Mouse (Mus musculus): ENCODE measurements around the gene Gm10217. TPM values are rescaled to one million over a fixed set of nuclear protein-coding genes. Genes with fewer than 3 reads are reported as not detected.

Gene Gm10217
- polyA plus RNA-seq (2012; rRNA removed) = not detected in 2 replicates

GRCm38 (mm10) chr8:9863951-9864350, at the start of gene Gm10217:
Gene Gm10217, plus strand, starts transcription at chr8:9864251.
- Histone ChIP-seq H3K36me3 (ENCODE audit: control insufficient read depth, insufficient read depth, low read length) (no peaks in the 10 kb centered on the region), H3K4me1 (ENCODE audit: control insufficient read depth, insufficient read depth, insufficient read length) (no peaks in the 10 kb centered on the region), H3K27ac (ENCODE audit: insufficient read depth, low read length) (no peak within 1 kb of the TSS), H3K4me3 (ENCODE audit: extremely low read depth, insufficient read depth, insufficient read length) (no peak within 1 kb of the TSS), H3K27me3 (ENCODE audit: control insufficient read depth, insufficient read depth, low read length) (no peaks in the 10 kb centered on the region)
- DNase-seq (ENCODE audit: low read depth in 1 of 2, low spot score in 2 of 2) = no peak
- TF ChIP-seq POLR2A (IDR thresholded peaks at IDR 0.05; ENCODE audit: low read depth, low read length) (no peak), CTCF (IDR thresholded peaks at IDR 0.05; ENCODE audit: extremely low read depth, insufficient read depth, insufficient read length, insufficient replicate concordance) (no peak)
- WGBS = 87% methylated on average over 3 of the region's 3 CpGs

- 91% methylated on average over 8 of the region's 8 CpGs for WGBS
- TF ChIP-seq POLR2A (IDR thresholded peaks at IDR 0.05; ENCODE audit: low read depth, low read length) = no peak
- no peak for TF ChIP-seq CTCF (IDR thresholded peaks at IDR 0.05; ENCODE audit: extremely low read depth, insufficient read depth, insufficient read length, insufficient replicate concordance)
- H3K27ac ChIP-seq (ENCODE audit: insufficient read depth, low read length) = no peak overlapping the region
- H3K4me1 ChIP-seq (ENCODE audit: control insufficient read depth, insufficient read depth, insufficient read length) = no peaks in the 10 kb centered on the region
- H3K4me3 ChIP-seq (ENCODE audit: extremely low read depth, insufficient read depth, insufficient read length) = no peak overlapping the region
- DNase-seq (ENCODE audit: low read depth in 1 of 2, low spot score in 2 of 2) = no peak
- H3K36me3 ChIP-seq (ENCODE audit: control insufficient read depth, insufficient read depth, low read length) = no peaks in the 10 kb centered on the region
- H3K27me3 ChIP-seq (ENCODE audit: control insufficient read depth, insufficient read depth, low read length) = no peaks in the 10 kb centered on the region
Observed at GRCm38 (mm10) chr8:9824770-9825169, 39.3 kb upstream of the Gm10217 start.

- WGBS = 96% methylated on average over 3 of the region's 3 CpGs
- Histone ChIP-seq H3K4me1 (ENCODE audit: control insufficient read depth, insufficient read depth, insufficient read length) (no peaks in the 10 kb centered on the region), H3K4me3 (ENCODE audit: extremely low read depth, insufficient read depth, insufficient read length) (no peak overlapping the region), H3K27ac (ENCODE audit: insufficient read depth, low read length) (no peak overlapping the region), H3K36me3 (ENCODE audit: control insufficient read depth, insufficient read depth, low read length) (no peaks in the 10 kb centered on the region), H3K27me3 (ENCODE audit: control insufficient read depth, insufficient read depth, low read length) (no peaks in the 10 kb centered on the region)
- DNase-seq (ENCODE audit: low read depth in 1 of 2, low spot score in 2 of 2) = no peak
- TF ChIP-seq CTCF (IDR thresholded peaks at IDR 0.05; ENCODE audit: extremely low read depth, insufficient read depth, insufficient read length, insufficient replicate concordance) (no peak), POLR2A (IDR thresholded peaks at IDR 0.05; ENCODE audit: low read depth, low read length) (no peak)
Observed at GRCm38 (mm10) chr8:9840257-9840656, 23.8 kb upstream of the Gm10217 start.

DNA sequence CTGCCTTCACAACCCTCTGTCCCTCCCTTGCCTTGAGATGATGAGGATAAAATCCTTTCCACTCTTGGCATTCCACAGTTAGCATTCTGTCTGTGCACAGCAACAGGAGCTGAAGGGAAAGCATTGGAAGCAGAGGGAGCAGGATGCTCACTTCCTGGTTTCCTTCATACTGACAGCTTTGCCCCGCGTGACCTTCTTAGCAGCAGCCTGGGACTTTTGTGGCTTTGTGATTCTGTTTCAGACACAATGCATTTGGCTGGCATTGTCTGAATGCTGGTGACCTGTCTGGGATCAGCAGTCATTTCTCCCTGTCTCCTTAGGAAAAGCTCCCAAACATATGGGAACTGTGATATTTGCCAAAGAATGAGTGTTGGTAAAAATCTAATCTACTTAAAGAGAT, 4.8 kb upstream of the Gm10217 start:
- no peak for DNase-seq (ENCODE audit: low read depth in 1 of 2, low spot score in 2 of 2)
- WGBS = 60% methylated on average over 2 of the region's 2 CpGs
- H3K4me3 ChIP-seq (ENCODE audit: extremely low read depth, insufficient read depth, insufficient read length) = no peak overlapping the region

DNA sequence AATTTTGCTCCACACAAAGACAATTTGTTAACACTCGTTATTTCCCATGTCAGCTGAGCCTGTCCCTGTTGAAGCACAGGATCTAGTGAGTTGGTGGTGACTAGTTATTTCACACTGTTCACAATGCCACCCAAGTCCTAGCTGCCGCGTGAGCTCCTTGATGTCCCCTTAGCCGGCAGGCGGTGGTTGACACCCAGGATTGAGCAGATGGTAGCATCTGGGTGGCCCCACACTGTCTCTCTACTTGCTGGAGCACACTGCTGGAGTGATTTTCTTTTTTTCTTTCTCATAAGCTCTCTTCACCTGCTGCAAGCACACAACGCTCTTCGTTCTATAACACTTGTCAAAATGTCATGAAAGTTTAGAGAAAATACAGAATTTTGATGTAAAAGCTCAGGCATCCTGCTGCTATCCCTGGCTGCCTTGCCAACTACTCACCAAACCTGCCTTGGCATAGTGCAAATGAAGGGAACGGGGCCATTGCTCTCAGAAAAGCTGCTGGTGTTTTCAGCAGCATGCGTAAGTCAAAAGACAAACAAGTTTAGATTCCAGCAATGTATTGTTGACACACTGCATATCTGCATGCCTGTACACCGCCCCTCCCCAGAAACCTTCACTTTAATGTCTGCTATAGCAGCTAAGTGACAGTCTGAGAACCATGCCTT, 3.4 kb upstream of the Gm10217 start:
- 84% methylated on average over 10 of the region's 10 CpGs for WGBS
- no peak for DNase-seq (ENCODE audit: low read depth in 1 of 2, low spot score in 2 of 2)
- no peak overlapping the region for H3K4me3 ChIP-seq (ENCODE audit: extremely low read depth, insufficient read depth, insufficient read length)

More for the DNA sequence above, 4.8 kb upstream of the Gm10217 start:
- H3K27me3 ChIP-seq (ENCODE audit: control insufficient read depth, insufficient read depth, low read length) = no peaks in the 10 kb centered on the region
- H3K4me1 ChIP-seq (ENCODE audit: control insufficient read depth, insufficient read depth, insufficient read length) = no peaks in the 10 kb centered on the region
- no peak for TF ChIP-seq CTCF (IDR thresholded peaks at IDR 0.05; ENCODE audit: extremely low read depth, insufficient read depth, insufficient read length, insufficient replicate concordance)
- no peak for TF ChIP-seq POLR2A (IDR thresholded peaks at IDR 0.05; ENCODE audit: low read depth, low read length)
- H3K36me3 ChIP-seq (ENCODE audit: control insufficient read depth, insufficient read depth, low read length) = no peaks in the 10 kb centered on the region
- H3K27ac ChIP-seq (ENCODE audit: insufficient read depth, low read length) = no peak overlapping the region

DNA sequence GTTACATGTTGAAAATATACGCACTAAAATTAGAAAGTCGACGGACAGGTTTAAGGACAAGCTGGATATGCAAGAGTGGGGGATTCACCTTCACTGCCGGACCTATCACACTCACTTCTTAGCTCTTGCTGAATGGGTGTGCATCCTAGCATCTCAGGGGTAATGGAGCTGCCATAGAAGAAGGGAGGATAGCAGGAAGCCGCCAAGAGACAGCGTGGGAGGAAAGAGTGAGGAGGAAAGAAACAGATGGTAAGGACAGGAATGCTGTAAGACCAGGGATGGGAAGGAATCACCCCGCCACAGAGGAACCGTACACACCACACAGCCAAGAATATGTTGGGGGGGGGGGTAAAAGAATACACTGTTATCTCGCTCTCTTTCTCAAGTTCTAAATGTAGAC, 1.1 kb downstream of the Gm10217 start:
- H3K27me3 ChIP-seq (ENCODE audit: control insufficient read depth, insufficient read depth, low read length) = no peaks in the 10 kb centered on the region
- no peak for DNase-seq (ENCODE audit: low read depth in 1 of 2, low spot score in 2 of 2)
- no peaks in the 10 kb centered on the region for H3K4me1 ChIP-seq (ENCODE audit: control insufficient read depth, insufficient read depth, insufficient read length)
- no peaks in the 10 kb centered on the region for H3K36me3 ChIP-seq (ENCODE audit: control insufficient read depth, insufficient read depth, low read length)
- H3K27ac ChIP-seq (ENCODE audit: insufficient read depth, low read length) = no peak overlapping the region
- WGBS = 87% methylated on average over 9 of the region's 9 CpGs
- no peak overlapping the region for H3K4me3 ChIP-seq (ENCODE audit: extremely low read depth, insufficient read depth, insufficient read length)
- TF ChIP-seq CTCF (IDR thresholded peaks at IDR 0.05; ENCODE audit: extremely low read depth, insufficient read depth, insufficient read length, insufficient replicate concordance) (no peak), POLR2A (IDR thresholded peaks at IDR 0.05; ENCODE audit: low read depth, low read length) (no peak)

More for the DNA sequence above, 3.4 kb upstream of the Gm10217 start:
- Histone ChIP-seq H3K27me3 (ENCODE audit: control insufficient read depth, insufficient read depth, low read length) (no peaks in the 10 kb centered on the region), H3K27ac (ENCODE audit: insufficient read depth, low read length) (no peak overlapping the region), H3K4me1 (ENCODE audit: control insufficient read depth, insufficient read depth, insufficient read length) (no peaks in the 10 kb centered on the region), H3K36me3 (ENCODE audit: control insufficient read depth, insufficient read depth, low read length) (no peaks in the 10 kb centered on the region)
- TF ChIP-seq CTCF (IDR thresholded peaks at IDR 0.05; ENCODE audit: extremely low read depth, insufficient read depth, insufficient read length, insufficient replicate concordance) (no peak), POLR2A (IDR thresholded peaks at IDR 0.05; ENCODE audit: low read depth, low read length) (no peak)

- H3K4me1 ChIP-seq (ENCODE audit: control insufficient read depth, insufficient read depth, insufficient read length) = no peaks in the 10 kb centered on the region
- H3K27ac ChIP-seq (ENCODE audit: insufficient read depth, low read length) = no peak overlapping the region
- no peaks in the 10 kb centered on the region for H3K27me3 ChIP-seq (ENCODE audit: control insufficient read depth, insufficient read depth, low read length)
- H3K36me3 ChIP-seq (ENCODE audit: control insufficient read depth, insufficient read depth, low read length) = no peaks in the 10 kb centered on the region
- DNase-seq (ENCODE audit: low read depth in 1 of 2, low spot score in 2 of 2) = no peak
- 82% methylated on average over 3 of the region's 3 CpGs for WGBS
- H3K4me3 ChIP-seq (ENCODE audit: extremely low read depth, insufficient read depth, insufficient read length) = no peak overlapping the region
- TF ChIP-seq POLR2A (IDR thresholded peaks at IDR 0.05; ENCODE audit: low read depth, low read length) = no peak
- TF ChIP-seq CTCF (IDR thresholded peaks at IDR 0.05; ENCODE audit: extremely low read depth, insufficient read depth, insufficient read length, insufficient replicate concordance) = no peak
Observed at GRCm38 (mm10) chr8:9868094-9868493, 4.0 kb downstream of the Gm10217 start.
